8 mouse cellular contexts compared by ENCODE assay signal in genomic region chr3:131246579-131247046, GRCm38 (mm10). TPM values are rescaled to one million over a fixed set of nuclear protein-coding genes. Genes with fewer than 3 reads are reported as not detected.
DNase-seq lines count a peak whose midpoint lies in the region; ATAC-seq lines count a peak whose summit lies in the region.

No protein-coding gene starts in this region.

- no peak for ATAC-seq in erythroblast, adult 5-6 weeks (replicated peaks; ENCODE audit: low FRiP score, poor library complexity, severe bottlenecking)

- intact Hi-C loops in heart, postnatal 14 days (cut with DNase I): no loop called here

- DNase-seq in adrenal gland, adult 2 months: peak; percentile 62
- DNase-seq in adrenal gland, postnatal 4 days (ENCODE audit: low spot score in 2 of 2): no peak
- DNase-seq in kidney, adult 18-20 months: peak; percentile 70
- DNase-seq in kidney, postnatal 10 days: no peak
- peak; percentile 54 for DNase-seq in adrenal gland, postnatal 14 days
- DNase-seq in heart, postnatal 14 days: peak; percentile 29 to 40
- no peak for DNase-seq in frontal cortex, adult 2 months (ENCODE audit: extremely low spot score in 1 of 2, low spot score in 1 of 2)

RNA-seq across cellular contexts. Expression of gene Hadh, which starts 25.3 kb away (rescaled TPM):
- 100 to 1,000 TPM; 456 to 509 TPM for total RNA-seq in adrenal gland, adult 2 months (2021)
- 288 and 386 TPM in 2 replicates for polyA plus RNA-seq in adrenal gland, adult 2 months (2012; rRNA removed)
- total RNA-seq in adrenal gland, postnatal 4 days (2021): 100 to 1,000 TPM; 379 to 452 TPM
- total RNA-seq in adrenal gland, postnatal 14 days (2021): 822 and 851 TPM in 2 replicates
- total RNA-seq in heart, postnatal 14 days (2021): 100 to 1,000 TPM; 631 to 633 TPM
- polyA plus RNA-seq in frontal cortex, adult 2 months (2012; rRNA removed): 40.2 and 40.8 TPM in 2 replicates
- total RNA-seq in erythroblast, adult 5-6 weeks (2015; ENCODE audit: low replicate concordance): 9.6 and 13.8 TPM in 2 replicates
- total RNA-seq in erythroblast, adult 5-6 weeks (2017; ENCODE audit: low replicate concordance): 8.7 and 9.3 TPM in 2 replicates

RNA-seq across cellular contexts. Expression of gene Cyp2u1, which starts 56.4 kb away (rescaled TPM):
- 10 to 100 TPM; 14.4 to 24.0 TPM for total RNA-seq in adrenal gland, adult 2 months (2021)
- polyA plus RNA-seq in adrenal gland, adult 2 months (2012; rRNA removed): 14.2 and 17.2 TPM in 2 replicates
- total RNA-seq in adrenal gland, postnatal 4 days (2021): 1 to 10 TPM; 8.7 to 9.5 TPM
- 17.8 and 22.7 TPM in 2 replicates for total RNA-seq in adrenal gland, postnatal 14 days (2021)
- total RNA-seq in heart, postnatal 14 days (2021): 10 to 100 TPM; 27.8 to 30.0 TPM
- polyA plus RNA-seq in frontal cortex, adult 2 months (2012; rRNA removed): 12.5 and 13.8 TPM in 2 replicates
- 0.21 TPM in 1 of 2 replicates, not detected in the other for total RNA-seq in erythroblast, adult 5-6 weeks (2015; ENCODE audit: low replicate concordance)
- not detected in 2 replicates for total RNA-seq in erythroblast, adult 5-6 weeks (2017; ENCODE audit: low replicate concordance)

Comparison
In these comparisons a context has a peak if more than half of its experiments do, and no peak if none do; other contexts are left out.
1. DNase-seq: peak in adrenal gland, adult 2 months (single experiment), kidney, adult 18-20 months (single experiment), adrenal gland, postnatal 14 days (single experiment) and heart, postnatal 14 days (2 of 2); none in adrenal gland, postnatal 4 days (0 of 2), kidney, postnatal 10 days (single experiment) and frontal cortex, adult 2 months (0 of 2).
2. RNA of gene Hadh, which starts 25.3 kb away (total RNA-seq): 822 to 851 TPM in adrenal gland, postnatal 14 days, 631 to 633 TPM in heart, postnatal 14 days, 456 to 509 TPM in adrenal gland, adult 2 months and 379 to 452 TPM in adrenal gland, postnatal 4 days; 8.7 to 13.8 TPM in erythroblast, adult 5-6 weeks; every median in the first group is over 10 times any median in the second.
3. RNA of gene Cyp2u1, which starts 56.4 kb away (total RNA-seq): 27.8 to 30.0 TPM in heart, postnatal 14 days, 14.4 to 24.0 TPM in adrenal gland, adult 2 months, 17.8 to 22.7 TPM in adrenal gland, postnatal 14 days and 8.7 to 9.5 TPM in adrenal gland, postnatal 4 days; 0.21 TPM in erythroblast, adult 5-6 weeks; every median in the first group is over 4 times any median in the second.